Mouse (Mus musculus): ENCODE data around the gene Wdr62. TPM values are rescaled to one million over a fixed set of nuclear protein-coding genes. Genes with fewer than 3 reads are reported as not detected.

Gene Wdr62
- polyA plus RNA-seq (2012; ENCODE audit: insufficient read depth, insufficient read length, missing spikeins), result 3.2 and 4.6 TPM in 2 replicates

- H3K27ac ChIP-seq (replicated peaks; ENCODE audit: low read depth, low read length), result peak within 1 kb of the TSS; percentile 96
- H3K4me3 ChIP-seq (ENCODE audit: insufficient read depth, low read depth, low read length), result peak within 1 kb of the TSS; percentile 77
- no peaks in the 10 kb centered on the region for H3K4me1 ChIP-seq (ENCODE audit: control insufficient read depth, insufficient read depth, insufficient read length, low read length)
Observed at GRCm38 (mm10) chr7:30279951-30280669, at the start of gene Wdr62, which contains the start of gene Thap8. Gene Wdr62 (minus strand): TSS chr7:30280419. Gene Thap8 (plus strand): TSS chr7:30280094.

GRCm38 (mm10) chr7:30328379-30328778 is 48.2 kb upstream of the Wdr62 start:
- Histone ChIP-seq H3K27ac (replicated peaks; ENCODE audit: low read depth, low read length) (no peak overlapping the region), H3K4me1 (ENCODE audit: control insufficient read depth, insufficient read depth, insufficient read length, low read length) (no peaks in the 10 kb centered on the region), H3K4me3 (ENCODE audit: insufficient read depth, low read depth, low read length) (no peak overlapping the region)

DNA sequence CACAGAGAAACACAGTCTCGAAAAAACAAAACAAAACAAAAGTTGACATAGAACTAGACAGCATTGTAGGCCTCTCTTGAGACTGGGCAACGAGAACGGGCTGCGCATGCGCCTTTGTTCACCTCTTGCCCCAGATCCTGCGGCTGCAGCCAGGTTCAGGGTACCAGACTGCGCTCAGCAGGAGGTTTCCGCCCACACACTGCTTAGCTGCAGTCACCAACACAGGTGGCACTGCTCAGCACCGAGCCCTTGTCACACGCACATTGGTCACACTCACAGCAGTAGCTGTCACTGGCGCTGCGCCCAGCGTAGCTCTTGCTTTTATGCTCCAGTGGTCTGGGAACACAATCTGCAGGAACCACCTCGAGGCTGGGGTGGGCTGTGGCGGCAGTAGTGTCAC is 46.9 kb upstream of the Wdr62 start:
- Histone ChIP-seq H3K4me1 (ENCODE audit: control insufficient read depth, insufficient read depth, insufficient read length, low read length) (no peaks in the 10 kb centered on the region), H3K27ac (replicated peaks; ENCODE audit: low read depth, low read length) (no peak overlapping the region), H3K4me3 (ENCODE audit: insufficient read depth, low read depth, low read length) (no peak overlapping the region)

DNA sequence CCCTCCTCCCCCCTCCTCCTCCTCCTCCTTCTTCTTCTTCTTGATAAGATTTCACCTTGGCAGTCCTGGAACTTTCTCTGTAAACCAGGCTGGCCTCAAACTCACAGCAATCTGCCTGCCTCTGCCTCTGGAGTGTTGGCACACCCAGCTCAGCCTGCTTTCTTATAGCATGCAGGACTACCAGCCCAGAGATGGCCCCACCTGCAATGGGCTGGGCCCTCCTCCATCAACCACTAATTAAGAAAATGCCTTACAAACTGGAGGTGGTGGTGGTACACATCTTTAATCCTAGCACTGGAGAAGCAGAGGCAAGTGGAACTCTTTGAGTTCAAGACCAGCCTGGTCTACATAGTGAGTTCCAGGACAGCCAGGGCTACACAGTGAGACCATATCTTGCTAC is 46.2 kb upstream of the Wdr62 start:
- Histone ChIP-seq H3K27ac (replicated peaks; ENCODE audit: low read depth, low read length) (no peak overlapping the region), H3K4me3 (ENCODE audit: insufficient read depth, low read depth, low read length) (no peak overlapping the region), H3K4me1 (ENCODE audit: control insufficient read depth, insufficient read depth, insufficient read length, low read length) (no peaks in the 10 kb centered on the region)

DNA sequence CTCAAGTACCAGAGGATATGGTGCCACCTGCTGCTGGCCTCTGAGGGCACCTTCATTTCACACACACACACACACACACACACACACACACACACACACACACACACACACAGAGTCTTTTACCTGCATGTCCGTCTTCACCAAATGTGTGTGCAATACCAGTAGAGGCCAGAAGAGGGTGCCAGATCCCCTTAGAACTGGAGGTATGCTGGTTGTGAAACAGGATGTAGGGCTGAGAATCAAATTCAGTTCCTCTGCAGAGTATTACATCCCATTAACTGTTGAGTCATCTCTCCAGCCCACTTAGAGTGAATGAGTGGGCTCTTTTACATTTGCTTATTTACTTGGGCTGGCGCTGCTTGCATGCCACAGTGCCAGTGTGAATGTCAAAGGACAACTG is 45.1 kb upstream of the Wdr62 start:
- H3K4me1 ChIP-seq (ENCODE audit: control insufficient read depth, insufficient read depth, insufficient read length, low read length), result no peaks in the 10 kb centered on the region
- H3K27ac ChIP-seq (replicated peaks; ENCODE audit: low read depth, low read length), result no peak overlapping the region
- no peak overlapping the region for H3K4me3 ChIP-seq (ENCODE audit: insufficient read depth, low read depth, low read length)

DNA sequence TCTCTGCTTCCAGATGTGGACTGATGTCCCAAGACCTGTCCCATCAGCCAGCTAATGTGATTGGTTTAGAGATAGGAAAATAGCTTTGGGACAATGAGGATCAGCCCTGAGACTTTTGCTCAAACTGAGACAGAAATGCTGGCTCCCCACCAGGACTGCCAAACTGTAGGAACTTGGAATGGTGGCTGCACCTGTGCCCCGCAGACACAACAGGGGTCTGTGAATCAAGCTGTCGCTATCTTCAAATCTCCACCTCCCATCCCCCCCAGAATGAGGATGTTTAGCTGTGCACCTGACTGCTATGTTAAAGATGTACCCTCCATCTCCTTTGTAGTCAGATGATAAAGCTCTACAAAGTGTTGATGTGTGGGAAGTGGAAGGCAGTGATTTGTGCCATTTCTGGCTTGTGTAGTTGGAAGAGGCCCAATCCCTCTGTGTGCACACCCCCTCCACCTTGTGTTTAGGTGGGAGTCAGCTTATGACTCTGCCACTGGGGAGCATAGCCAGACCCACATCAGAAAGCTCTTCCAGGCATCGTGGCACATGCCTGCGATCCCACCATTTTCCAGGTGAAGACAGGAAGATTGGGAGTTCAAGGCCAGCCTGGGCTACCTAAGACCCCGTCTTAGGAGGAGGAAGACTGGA is 44.2 kb upstream of the Wdr62 start:
- Histone ChIP-seq H3K4me3 (ENCODE audit: insufficient read depth, low read depth, low read length) (no peak overlapping the region), H3K27ac (replicated peaks; ENCODE audit: low read depth, low read length) (no peak overlapping the region), H3K4me1 (ENCODE audit: control insufficient read depth, insufficient read depth, insufficient read length, low read length) (no peaks in the 10 kb centered on the region)

DNA sequence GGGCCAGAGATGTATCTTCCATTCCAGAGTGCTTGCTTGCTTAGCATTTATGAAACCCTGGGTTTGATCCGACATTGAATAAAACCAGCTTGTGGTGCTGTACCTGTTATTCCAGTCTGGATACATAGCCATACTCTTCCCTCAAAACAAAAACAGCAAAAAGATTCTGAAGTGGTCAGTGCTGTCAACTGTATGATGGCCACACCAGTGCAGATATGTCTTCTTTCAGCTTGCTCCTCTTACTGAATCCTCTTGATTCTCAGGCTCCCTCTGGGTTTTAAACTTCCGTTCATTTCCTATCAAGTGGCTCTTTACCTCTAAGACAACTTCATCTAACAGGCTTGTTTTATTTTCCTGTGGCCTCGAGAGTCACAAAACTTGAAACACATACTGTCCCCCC is 43.6 kb upstream of the Wdr62 start, which contains the start of gene Sdhaf1:
TSS of gene Sdhaf1 (minus strand) at position 101 of the 400 bp plus-strand sequence.
- Histone ChIP-seq H3K4me1 (ENCODE audit: control insufficient read depth, insufficient read depth, insufficient read length, low read length) (no peaks in the 10 kb centered on the region), H3K4me3 (ENCODE audit: insufficient read depth, low read depth, low read length) (peak within 1 kb of the TSS; percentile 63), H3K27ac (replicated peaks; ENCODE audit: low read depth, low read length) (peak within 1 kb of the TSS; percentile 82)

- Histone ChIP-seq H3K4me1 (ENCODE audit: control insufficient read depth, insufficient read depth, insufficient read length, low read length) (no peaks in the 10 kb centered on the region), H3K4me3 (ENCODE audit: insufficient read depth, low read depth, low read length) (peak overlapping the region; percentile 63), H3K27ac (replicated peaks; ENCODE audit: low read depth, low read length) (peak overlapping the region; percentile 82)
Observed at GRCm38 (mm10) chr7:30322865-30323264, 42.6 kb upstream of the Wdr62 start.

- H3K27ac ChIP-seq (replicated peaks; ENCODE audit: low read depth, low read length), result peak overlapping the region; percentile 82
- peak overlapping the region; percentile 73 for H3K4me3 ChIP-seq (ENCODE audit: insufficient read depth, low read depth, low read length)
- H3K4me1 ChIP-seq (ENCODE audit: control insufficient read depth, insufficient read depth, insufficient read length, low read length), result no peaks in the 10 kb centered on the region
Observed at GRCm38 (mm10) chr7:30322285-30322667, 42.1 kb upstream of the Wdr62 start.

- H3K27ac ChIP-seq (replicated peaks; ENCODE audit: low read depth, low read length), result peak within 1 kb of the TSS; percentile 82
- no peaks in the 10 kb centered on the region for H3K4me1 ChIP-seq (ENCODE audit: control insufficient read depth, insufficient read depth, insufficient read length, low read length)
- H3K4me3 ChIP-seq (ENCODE audit: insufficient read depth, low read depth, low read length), result peak within 1 kb of the TSS; percentile 73
Observed at GRCm38 (mm10) chr7:30321539-30322284, 41.5 kb upstream of the Wdr62 start, which contains the start of gene E130208F15Rik. Gene E130208F15Rik (plus strand): TSS chr7:30321740.

DNA sequence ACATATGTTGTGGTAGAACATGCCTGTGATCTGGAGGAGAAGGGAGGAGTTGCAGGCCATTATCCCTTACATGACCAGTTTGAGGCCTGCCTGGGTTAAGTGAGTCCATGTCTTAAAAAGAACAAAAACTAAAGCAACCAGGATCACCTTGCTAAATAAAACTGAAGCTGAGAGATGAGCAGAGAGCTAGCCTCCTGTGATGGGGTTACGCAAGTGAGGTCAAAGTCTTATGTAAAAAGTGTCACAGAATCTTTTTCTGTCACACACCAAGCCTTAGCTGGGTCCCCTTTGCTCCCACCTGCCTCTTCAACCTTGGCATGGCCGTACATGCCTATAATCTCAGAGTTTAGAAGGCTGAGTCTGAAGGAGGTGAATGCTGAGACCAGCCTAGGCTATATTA is 40.7 kb upstream of the Wdr62 start:
- Histone ChIP-seq H3K27ac (replicated peaks; ENCODE audit: low read depth, low read length) (no peak overlapping the region), H3K4me3 (ENCODE audit: insufficient read depth, low read depth, low read length) (0 out of 2 replicates have a peak overlapping the region, but pooled peaks have one; percentile 73), H3K4me1 (ENCODE audit: control insufficient read depth, insufficient read depth, insufficient read length, low read length) (no peaks in the 10 kb centered on the region)

GRCm38 (mm10) chr7:30318142-30318541 is 37.9 kb upstream of the Wdr62 start:
- H3K4me1 ChIP-seq (ENCODE audit: control insufficient read depth, insufficient read depth, insufficient read length, low read length), result no peaks in the 10 kb centered on the region
- no peak overlapping the region for H3K27ac ChIP-seq (replicated peaks; ENCODE audit: low read depth, low read length)
- H3K4me3 ChIP-seq (ENCODE audit: insufficient read depth, low read depth, low read length), result no peak overlapping the region

DNA sequence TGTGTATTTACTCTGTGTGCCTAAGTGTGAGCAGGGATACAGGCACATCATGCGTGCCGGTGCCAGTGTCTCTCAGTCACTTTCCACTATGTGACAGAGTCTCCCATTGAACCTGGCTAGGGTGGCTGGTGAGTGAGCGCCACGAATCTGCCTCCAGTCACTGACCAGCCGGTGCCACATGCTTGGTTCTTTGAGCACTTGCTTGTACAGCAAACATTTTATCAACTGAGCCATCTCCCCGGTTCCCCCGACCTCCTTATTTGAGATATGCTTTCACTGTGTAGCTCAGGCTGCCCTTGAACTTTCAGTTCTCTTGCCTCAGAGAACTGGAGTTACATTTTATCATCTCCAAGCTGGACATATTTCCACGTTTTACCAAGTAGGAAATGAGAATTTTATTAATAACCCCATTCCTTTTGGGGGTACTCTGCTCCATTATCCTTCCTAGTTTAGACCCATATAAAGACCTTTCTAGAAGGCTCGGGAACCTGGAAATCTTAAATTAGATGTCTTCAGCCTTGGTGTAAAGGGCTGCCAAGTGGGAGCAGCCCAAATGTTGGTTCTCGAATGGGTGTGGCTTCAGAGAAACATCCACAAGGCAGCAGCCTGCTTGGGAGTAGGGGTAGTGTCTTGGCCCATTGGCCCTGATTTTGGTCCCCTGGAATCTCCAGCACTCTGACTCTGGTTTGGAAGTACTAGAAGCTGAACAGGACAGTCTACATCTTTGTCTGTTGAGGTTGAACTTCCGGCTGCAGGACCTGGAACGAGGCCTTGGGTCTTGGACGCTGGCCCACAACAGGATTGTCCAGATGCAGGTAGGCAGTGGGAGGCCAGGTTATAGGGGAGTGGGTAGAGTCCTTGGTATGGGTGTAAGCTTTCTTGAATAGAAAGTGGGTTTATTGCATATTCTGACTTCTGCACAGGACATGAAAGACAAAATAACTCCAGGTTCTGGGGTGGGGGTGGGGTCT is 35.6 kb upstream of the Wdr62 start:
- Histone ChIP-seq H3K4me1 (ENCODE audit: control insufficient read depth, insufficient read depth, insufficient read length, low read length) (no peaks in the 10 kb centered on the region), H3K4me3 (ENCODE audit: insufficient read depth, low read depth, low read length) (no peak overlapping the region), H3K27ac (replicated peaks; ENCODE audit: low read depth, low read length) (no peak overlapping the region)

- H3K4me3 ChIP-seq (ENCODE audit: insufficient read depth, low read depth, low read length), result no peak within 1 kb of the TSS
- H3K4me1 ChIP-seq (ENCODE audit: control insufficient read depth, insufficient read depth, insufficient read length, low read length), result no peaks in the 10 kb centered on the region
- no peak within 1 kb of the TSS for H3K27ac ChIP-seq (replicated peaks; ENCODE audit: low read depth, low read length)
Observed at GRCm38 (mm10) chr7:30314721-30315155, 34.5 kb upstream of the Wdr62 start, which contains the start of gene Syne4. Gene Syne4 (plus strand): TSS chr7:30314807.

Measured in brown adipose tissue, adult 24 weeks (tissue).